Mouse (Mus musculus) natural killer cell, adult 2 months (primary cell): ENCODE results near the gene Pax2.

Experiments used
- DNase-seq, 2 experiments: peaks; one replicate each; pipeline ENCODE4 v3.0.0; 2022; ENCODE audit warnings: low spot score in 2 of 2

Gene Pax2

DNA sequence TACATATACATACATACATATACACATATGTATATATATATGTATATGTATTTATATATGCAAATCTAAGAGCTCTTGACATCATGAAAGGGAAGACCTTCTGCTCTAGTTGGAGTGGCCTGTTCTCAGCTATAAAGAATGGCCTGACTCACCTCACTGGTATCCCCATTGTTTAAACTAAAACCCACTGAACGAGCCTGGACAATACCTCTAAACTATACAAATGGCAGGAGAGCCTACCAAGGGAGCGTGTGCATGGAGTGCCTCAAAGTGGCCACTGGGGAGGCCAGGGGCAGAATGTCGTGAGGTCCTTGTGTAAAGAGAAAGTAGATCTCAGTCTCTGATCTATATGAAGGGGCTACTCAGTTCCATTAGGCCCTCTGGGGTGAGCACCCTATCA, 26.1 kb downstream of the Pax2 start:
- DNase-seq, result no peak

DNA sequence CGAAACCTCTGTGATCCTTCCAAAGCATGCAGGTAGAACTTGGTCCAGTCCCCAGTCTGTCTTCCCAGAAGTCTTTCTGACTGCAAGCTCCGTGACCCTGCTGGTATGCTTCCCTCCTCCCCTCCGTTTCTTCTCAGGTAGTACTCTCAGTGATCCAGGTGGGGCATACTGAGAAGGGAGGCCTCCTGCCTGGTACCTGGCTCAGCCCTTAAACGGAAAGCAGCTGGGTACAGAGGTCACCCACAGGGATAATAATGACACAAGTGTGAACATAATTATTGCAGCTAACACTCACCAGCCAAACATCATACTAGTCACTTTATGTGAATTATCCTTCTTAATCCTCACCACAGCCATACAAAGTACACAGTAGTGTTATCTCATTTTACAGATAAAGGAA, 28.5 kb downstream of the Pax2 start:
- no peak for DNase-seq

DNA sequence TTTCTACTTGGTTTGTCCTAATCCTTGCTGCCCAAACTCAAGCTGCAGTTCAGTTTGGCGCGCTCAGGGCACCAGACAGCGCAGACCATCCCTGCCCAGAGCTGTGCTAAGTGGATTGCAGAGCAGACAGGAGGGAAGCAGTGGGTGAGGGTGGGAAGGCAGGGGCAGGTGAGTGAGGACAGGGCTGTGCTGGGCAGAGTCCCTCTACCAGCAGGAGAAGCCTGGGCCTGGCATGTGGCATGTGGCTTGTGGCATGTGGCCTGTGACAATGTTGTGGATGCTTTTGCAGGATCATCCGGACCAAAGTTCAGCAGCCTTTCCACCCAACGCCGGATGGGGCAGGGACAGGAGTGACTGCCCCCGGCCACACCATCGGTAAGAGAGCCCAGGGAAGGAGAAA, 32.6 kb downstream of the Pax2 start:
- DNase-seq, result no peak

DNA sequence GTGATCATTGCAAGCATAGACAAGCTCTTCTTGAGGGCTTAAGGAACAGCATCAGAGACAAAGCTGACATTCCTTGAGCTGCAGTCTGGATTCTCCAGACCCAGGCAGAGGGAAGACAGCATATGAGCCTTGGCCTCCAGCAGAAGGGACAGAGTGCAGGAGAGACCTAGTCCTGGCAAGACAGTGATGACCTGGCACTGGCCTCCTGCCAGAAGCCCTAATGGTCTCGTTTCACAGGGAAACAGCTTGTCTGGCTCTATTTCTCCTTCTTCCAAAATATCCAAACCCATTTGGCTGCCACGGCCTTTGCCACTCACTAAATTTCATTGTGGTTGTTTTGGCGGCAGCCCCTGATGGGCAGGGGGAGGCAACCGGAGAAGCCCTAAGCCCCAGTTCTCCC, 36.1 kb downstream of the Pax2 start:
- no peak for DNase-seq

DNA sequence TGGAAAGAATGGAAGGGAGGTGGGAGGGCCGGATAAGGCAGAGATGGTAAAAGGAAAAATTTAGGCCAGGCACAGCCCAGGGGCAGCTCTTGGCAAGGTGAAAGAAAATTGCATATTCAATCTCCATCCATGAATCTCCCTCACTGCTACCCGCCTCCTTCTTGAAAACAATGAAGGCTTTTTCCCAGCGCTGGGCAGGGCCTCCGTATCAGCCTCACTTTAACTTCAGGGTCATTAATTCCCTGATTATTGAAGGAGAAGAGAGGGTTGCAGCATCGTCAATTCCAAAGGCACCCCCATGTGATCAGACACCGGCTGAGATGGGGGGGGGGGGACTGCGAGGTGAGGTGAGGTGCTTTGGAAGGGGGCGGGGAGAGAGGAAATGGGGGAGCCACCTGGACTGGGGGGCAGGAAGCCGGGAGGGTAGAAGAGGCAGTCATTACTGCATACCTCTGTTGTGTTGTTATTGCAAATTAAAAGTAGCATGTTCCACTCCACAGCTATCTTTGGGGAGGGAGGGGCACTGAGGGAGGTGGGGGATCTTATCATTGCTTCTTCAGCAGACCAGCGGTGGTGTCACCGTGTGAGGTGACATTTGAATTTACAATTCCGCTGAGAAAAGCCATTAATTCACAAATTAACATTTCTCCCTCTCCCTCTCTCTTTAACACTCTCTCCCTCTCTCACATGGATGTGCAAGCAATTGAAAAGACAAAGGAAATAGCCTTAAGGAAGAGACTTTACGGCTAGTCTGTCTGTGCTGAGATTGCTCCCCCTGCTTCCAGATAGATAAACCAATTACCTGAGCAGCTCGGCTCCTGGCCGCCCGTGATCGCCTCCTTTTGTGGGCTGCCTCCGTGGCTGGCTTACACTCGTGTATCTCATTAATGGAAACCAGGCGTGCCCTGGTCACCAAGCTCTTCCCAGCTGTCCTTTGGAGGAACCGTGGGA, 41.5 kb downstream of the Pax2 start:
- DNase-seq, result no peak

GRCm38 (mm10) chr19:44798731-44799130, 42.9 kb downstream of the Pax2 start:
- DNase-seq, result no peak

DNA sequence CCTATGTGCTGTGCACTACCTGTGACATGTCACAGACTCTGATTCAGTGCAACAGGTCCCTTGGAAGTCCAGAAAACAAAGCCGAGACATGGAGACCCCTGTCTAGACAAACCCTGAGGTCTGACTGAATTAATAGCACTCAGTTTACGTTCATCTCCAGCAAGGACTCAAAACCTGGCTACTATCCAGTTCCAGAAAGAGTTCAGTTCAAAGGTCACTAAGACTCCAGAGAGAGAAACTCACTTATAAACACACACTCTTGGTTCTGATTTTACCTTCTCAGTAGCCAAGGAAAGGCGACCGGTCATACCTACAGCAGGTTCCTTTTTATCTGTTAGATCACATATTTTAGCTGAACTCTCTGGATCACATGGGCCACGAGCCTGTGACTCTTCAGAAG, 43.3 kb downstream of the Pax2 start:
- DNase-seq, result no peak

- no peak for DNase-seq
Observed at GRCm38 (mm10) chr19:44800327-44800726, 44.5 kb downstream of the Pax2 start.

- no peak for DNase-seq
Observed at GRCm38 (mm10) chr19:44808734-44809133, 52.9 kb downstream of the Pax2 start.

- DNase-seq, result no peak
Observed at GRCm38 (mm10) chr19:44812666-44813429, 57.0 kb downstream of the Pax2 start.

- no peak for DNase-seq
Observed at GRCm38 (mm10) chr19:44815111-44815510, 59.3 kb downstream of the Pax2 start.

- DNase-seq, result no peak
Observed at GRCm38 (mm10) chr19:44817403-44818128, 61.7 kb downstream of the Pax2 start.

DNA sequence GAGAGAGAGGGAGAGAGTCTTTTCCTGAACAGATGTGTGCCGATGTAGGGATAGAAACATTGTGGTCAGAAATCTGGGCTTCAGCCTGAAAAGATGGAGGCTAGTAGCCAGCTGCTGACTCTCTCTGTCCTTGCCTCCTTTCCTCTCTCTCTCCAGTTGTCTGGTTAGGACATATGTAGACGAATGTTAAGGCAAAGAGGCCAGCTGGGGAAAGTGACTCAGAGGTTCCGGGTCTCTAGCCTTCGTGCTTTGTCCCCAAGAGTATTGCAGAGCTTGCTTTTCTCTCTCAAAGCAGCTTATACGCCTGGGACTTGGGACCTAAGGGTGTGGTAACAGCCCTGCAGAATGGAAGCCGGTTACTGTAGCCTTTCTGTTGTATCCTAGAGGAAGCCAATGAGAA, 62.8 kb downstream of the Pax2 start:
- no peak for DNase-seq

DNA sequence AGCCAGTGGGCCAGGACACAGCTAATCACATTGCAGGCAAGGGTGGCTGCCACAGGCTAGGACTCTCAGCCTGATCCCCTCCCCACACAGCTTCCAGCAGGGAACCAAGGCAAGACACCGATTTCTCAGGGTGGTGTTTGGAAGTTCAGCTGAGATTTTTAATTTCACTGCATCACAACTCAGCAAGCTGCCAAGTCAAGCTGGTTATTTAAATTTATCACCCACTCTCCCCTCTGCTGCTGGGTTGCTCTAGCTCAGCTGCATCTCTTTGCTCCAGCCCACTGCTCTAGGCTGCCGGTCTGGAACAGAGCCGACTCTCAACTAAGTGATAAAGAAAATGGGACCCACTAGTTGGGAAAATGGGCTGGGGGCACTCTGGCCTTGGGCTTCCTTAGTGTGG, 65.7 kb downstream of the Pax2 start:
- no peak for DNase-seq

DNA sequence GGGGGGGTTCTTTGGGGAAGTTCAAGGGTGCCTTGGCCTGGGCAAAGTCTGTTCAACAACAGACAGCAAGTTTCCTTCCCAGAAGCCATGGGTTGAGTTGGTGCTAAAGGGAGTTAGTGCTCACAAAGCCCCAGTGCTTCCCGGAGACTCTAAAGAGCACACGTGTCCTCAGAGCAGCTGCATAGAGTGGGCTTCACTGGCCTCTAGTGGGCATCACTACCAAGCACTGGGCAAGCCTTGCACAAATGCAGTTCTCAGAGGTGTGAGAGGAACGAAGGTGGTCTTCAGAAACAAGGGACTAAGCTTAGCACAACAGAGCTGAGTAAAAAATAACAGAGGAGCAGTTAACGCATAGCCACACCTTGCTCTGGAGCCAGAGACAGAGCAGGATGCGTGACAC, 66.5 kb downstream of the Pax2 start:
- DNase-seq, result no peak

GRCm38 (mm10) chr19:44823657-44824056, 67.8 kb downstream of the Pax2 start:
- no peak for DNase-seq

- DNase-seq, result no peak
Observed at GRCm38 (mm10) chr19:44825216-44825768, 69.4 kb downstream of the Pax2 start.

DNA sequence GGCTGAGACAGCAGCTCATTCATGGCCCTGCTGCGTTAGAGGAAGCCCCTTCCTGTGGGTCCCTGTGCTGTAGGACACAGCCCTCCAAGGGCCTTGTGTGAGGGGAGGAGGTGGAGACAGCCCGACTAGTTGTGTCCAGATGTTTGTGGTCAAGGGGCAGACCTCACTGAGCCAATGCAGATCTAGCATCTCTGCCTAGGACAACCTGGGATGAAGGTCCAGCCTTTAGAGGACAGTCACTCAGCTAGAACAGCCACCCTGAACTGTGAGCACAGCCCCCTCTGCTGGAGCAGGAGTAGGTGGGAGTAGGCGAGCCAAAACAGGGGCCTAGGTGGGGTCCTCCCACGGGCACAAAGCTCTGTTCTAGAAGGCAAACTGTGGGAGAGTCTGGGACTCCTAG, 70.0 kb downstream of the Pax2 start:
- DNase-seq, result no peak

DNA sequence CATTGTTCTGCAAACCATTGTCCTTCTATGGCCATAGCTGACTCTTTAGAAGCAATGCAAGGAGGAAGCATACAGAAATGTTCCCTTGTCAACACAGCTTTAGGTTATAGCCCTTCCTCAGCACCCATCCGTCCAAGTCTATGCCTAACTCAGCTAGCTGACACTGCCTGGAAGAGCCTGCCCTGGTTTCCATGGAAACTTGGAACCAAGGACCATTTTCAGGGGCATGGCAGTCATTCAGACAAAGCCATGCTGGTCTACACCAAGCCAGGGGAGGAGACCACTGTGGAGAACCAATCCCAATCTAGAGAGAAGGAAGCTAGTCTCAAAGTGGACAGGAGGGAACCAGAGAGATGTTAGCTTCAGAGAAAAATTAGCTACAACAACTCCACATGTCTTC, 77.5 kb downstream of the Pax2 start:
- no peak for DNase-seq

DNA sequence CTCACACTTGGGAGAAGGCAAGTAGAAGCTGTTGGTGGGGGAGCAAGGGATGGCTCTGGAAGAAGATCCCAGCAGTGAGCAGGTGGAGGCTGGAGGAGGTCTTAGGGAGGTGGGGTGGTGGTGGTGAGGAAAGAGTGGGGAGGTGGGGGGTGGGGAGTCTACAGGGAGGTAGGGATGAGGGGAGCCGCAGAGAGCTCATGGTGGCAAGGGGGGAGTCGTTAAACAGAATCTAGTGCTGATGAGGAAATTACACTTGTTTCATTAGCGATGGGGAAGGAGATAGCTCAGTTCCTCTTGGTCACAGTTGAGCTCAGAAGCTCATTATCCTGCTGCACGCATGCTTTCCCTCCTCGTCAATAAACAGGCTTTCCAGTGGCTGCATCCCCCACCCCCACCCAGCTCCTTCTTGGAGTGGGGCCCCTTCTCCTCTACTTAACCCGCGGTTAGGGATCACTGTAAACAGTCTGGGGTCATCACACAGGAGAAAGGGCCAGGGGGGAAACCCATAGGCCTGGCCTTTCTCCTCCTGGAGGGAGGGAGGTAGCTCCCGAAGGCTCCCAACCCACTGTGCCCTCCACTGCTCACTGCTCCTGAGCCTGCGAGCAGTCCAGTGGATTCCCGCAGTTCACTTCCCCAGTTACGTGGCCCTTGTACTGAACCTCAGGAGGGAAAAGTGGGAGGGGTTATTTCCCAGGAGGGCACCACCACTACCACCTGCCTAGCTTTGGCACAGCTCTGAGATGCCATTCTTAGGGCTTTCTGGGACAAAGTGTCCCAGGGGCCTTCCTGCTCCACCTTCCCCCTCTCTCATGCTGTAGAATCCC, 78.6 kb downstream of the Pax2 start:
- no peak for DNase-seq
